Mouse (Mus musculus): ENCODE measurements around the gene Sfxn2. TPM values are rescaled to one million over a fixed set of nuclear protein-coding genes. Genes with fewer than 3 reads are reported as not detected.

The Sfxn2 gene
- polyA plus RNA-seq, 1 experiment = 6.0 TPM

DNA sequence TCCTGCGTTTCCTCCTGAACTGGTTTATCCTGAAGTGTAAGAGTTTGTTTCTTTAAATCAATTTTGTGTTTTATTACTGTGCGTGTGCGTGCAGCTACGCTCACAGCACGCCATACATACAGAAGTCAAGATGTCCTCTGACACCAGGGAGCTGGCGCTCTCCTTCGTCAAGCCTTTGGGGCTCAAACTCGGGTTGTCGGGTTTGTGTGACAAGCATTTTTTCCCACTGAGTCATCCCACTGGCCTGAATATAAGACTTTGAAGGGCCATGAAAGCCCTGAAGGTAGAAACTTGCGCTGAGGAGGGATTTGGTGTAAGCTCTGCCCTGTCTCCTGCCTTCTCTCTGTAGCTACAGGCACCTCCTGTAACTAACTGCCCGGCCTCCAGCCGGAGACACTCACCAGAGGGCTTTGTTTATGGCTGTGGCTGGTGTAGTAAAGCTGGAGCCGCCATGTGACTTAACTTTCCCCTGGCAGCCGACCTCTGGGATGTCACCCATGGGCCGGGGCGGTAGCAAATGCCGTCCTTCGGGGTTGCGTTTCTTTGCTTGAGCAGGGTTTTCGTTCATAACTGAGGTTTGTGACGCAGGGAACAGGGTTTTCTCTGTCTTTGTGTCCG lies 69.1 kb downstream of the Sfxn2 start:
- Histone ChIP-seq H3K27me3 (ENCODE audit: control insufficient read depth, insufficient read depth, low read length, poor library complexity, severe bottlenecking) (no peaks in the 10 kb centered on the region), H3K4me3 (ENCODE audit: low read depth, low read length) (no peak overlapping the region), H3K9me3 (replicated peaks; ENCODE audit: control insufficient read depth, insufficient read depth, low read length, poor library complexity, severe bottlenecking) (no peaks in the 10 kb centered on the region), H3K27ac (ENCODE audit: insufficient read depth, low read length) (no peak overlapping the region), H3K4me1 (ENCODE audit: control insufficient read depth, insufficient read depth, low read length) (peaks cover 5% of the 10 kb centered on the region), H3K9ac (ENCODE audit: low read depth, poor library complexity, severe bottlenecking) (no peak overlapping the region), H3K36me3 (ENCODE audit: control insufficient read depth, insufficient read depth, low read length, poor library complexity, severe bottlenecking) (no peaks in the 10 kb centered on the region)
- TF ChIP-seq POLR2A (IDR thresholded peaks at IDR 0.05; ENCODE audit: insufficient read depth, low read length) = no peak
- no peak for TF ChIP-seq CTCF (IDR thresholded peaks at IDR 0.05; ENCODE audit: low read depth, low read length)

DNA sequence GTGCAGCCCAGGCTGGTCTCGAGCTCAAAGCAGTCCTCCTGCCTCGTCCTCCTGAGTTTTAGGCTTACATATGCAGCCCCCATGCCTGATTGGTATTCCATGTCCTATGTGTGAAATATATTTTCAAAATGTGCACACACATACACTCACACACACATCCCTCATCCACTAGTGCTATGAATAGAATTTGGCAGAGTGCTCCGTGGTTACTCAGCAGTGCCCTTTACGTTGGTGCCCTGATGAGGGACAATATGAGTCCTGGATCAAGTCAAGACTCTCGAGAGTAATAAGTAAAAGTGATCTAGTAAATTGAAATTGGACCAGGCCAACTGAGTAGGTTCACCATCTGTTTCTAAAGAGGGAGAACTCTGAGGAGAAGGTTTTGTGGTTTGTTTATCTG lies 70.1 kb downstream of the Sfxn2 start:
- Histone ChIP-seq H3K27me3 (ENCODE audit: control insufficient read depth, insufficient read depth, low read length, poor library complexity, severe bottlenecking) (no peaks in the 10 kb centered on the region), H3K4me3 (ENCODE audit: low read depth, low read length) (no peak overlapping the region), H3K9ac (ENCODE audit: low read depth, poor library complexity, severe bottlenecking) (no peak overlapping the region), H3K36me3 (ENCODE audit: control insufficient read depth, insufficient read depth, low read length, poor library complexity, severe bottlenecking) (no peaks in the 10 kb centered on the region), H3K27ac (ENCODE audit: insufficient read depth, low read length) (no peak overlapping the region), H3K4me1 (ENCODE audit: control insufficient read depth, insufficient read depth, low read length) (peaks cover 5% of the 10 kb centered on the region), H3K9me3 (replicated peaks; ENCODE audit: control insufficient read depth, insufficient read depth, low read length, poor library complexity, severe bottlenecking) (no peaks in the 10 kb centered on the region)
- TF ChIP-seq POLR2A (IDR thresholded peaks at IDR 0.05; ENCODE audit: insufficient read depth, low read length) (no peak), EP300 (IDR thresholded peaks at IDR 0.05; ENCODE audit: insufficient read depth, low read depth, low read length) (no peak), CTCF (IDR thresholded peaks at IDR 0.05; ENCODE audit: low read depth, low read length) (no peak)

DNA sequence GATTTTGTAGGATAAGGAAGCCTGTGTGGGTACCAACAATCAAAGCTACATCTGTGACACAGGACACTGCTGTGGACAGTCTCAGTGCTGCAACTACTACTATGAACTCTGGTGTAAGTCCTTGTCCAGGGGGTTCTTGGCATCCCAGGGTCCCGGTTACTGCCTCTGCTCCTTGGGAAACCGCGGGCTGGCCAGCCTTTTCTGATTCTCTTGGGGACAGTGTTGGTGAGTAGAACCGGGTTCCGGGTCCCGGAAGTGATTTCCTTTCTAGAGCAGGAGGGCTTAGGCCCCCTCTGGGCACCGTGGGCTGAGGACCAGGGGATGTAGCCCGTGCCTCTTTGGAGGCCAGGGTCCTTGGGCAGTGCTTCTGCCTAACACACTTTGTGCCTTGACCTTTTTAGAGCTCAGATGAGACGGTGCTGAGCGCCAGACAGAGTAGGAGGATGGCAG lies 71.2 kb downstream of the Sfxn2 start:
- Histone ChIP-seq H3K27ac (ENCODE audit: insufficient read depth, low read length) (no peak overlapping the region; the same call in 1 of the 2 replicates), H3K4me1 (ENCODE audit: control insufficient read depth, insufficient read depth, low read length) (peaks cover 5% of the 10 kb centered on the region), H3K9me3 (replicated peaks; ENCODE audit: control insufficient read depth, insufficient read depth, low read length, poor library complexity, severe bottlenecking) (no peaks in the 10 kb centered on the region), H3K27me3 (ENCODE audit: control insufficient read depth, insufficient read depth, low read length, poor library complexity, severe bottlenecking) (no peaks in the 10 kb centered on the region), H3K9ac (ENCODE audit: low read depth, poor library complexity, severe bottlenecking) (no peak overlapping the region), H3K36me3 (ENCODE audit: control insufficient read depth, insufficient read depth, low read length, poor library complexity, severe bottlenecking) (no peaks in the 10 kb centered on the region), H3K4me3 (ENCODE audit: low read depth, low read length) (no peak overlapping the region)
- no peak for TF ChIP-seq CTCF (IDR thresholded peaks at IDR 0.05; ENCODE audit: low read depth, low read length)
- TF ChIP-seq EP300 (IDR thresholded peaks at IDR 0.05; ENCODE audit: insufficient read depth, low read depth, low read length) = no peak

DNA sequence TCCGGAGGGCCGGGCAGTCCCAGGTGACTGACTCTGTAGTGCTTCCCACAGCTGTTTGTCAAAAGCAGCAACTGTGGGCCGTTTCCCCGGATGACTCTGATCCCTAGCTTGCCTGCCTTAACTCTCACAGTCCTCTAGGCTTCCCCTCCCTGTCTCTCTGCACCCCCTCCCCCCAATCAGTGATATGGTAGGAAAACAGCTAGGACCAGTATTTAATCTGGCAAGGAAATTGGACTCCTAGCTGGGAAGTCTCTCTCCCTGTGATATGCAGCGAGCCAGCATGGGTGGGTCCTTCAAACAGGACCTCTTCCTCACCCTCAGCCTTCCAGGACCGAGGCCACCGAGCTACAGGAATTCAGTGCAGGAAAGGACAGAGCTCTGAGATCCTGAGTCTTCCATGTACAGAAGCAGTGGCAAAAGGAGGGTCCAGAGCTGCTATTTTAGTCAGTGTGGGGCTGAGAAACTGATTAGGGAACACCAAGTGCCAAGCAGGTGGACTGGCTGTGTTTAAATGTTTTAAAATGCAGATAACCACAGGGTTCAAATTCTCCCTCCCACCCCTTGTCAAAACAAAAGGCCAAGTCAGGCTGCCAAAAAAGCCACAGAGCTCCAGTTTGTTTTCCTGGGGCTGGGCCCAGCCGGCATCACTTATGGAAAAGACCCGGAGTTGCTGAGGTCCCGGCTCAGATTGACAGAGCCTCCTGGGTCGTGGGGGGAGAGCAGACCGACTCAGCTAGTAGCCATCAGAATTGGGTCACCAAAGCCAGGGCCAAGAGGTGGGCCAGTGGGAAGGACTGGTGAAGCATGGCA lies 71.8 kb downstream of the Sfxn2 start:
- Histone ChIP-seq H3K4me1 (ENCODE audit: control insufficient read depth, insufficient read depth, low read length) (peaks cover 5% of the 10 kb centered on the region), H3K27me3 (ENCODE audit: control insufficient read depth, insufficient read depth, low read length, poor library complexity, severe bottlenecking) (no peaks in the 10 kb centered on the region), H3K4me3 (ENCODE audit: low read depth, low read length) (no peak overlapping the region), H3K9ac (ENCODE audit: low read depth, poor library complexity, severe bottlenecking) (no peak overlapping the region), H3K9me3 (replicated peaks; ENCODE audit: control insufficient read depth, insufficient read depth, low read length, poor library complexity, severe bottlenecking) (no peaks in the 10 kb centered on the region), H3K36me3 (ENCODE audit: control insufficient read depth, insufficient read depth, low read length, poor library complexity, severe bottlenecking) (no peaks in the 10 kb centered on the region), H3K27ac (ENCODE audit: insufficient read depth, low read length) (peak overlapping the region; percentile 42; the same call in 1 of the 2 replicates)
- TF ChIP-seq POLR2A (IDR thresholded peaks at IDR 0.05; ENCODE audit: insufficient read depth, low read length) (no peak), CTCF (IDR thresholded peaks at IDR 0.05; ENCODE audit: low read depth, low read length) (no peak), EP300 (IDR thresholded peaks at IDR 0.05; ENCODE audit: insufficient read depth, low read depth, low read length) (no peak)

DNA sequence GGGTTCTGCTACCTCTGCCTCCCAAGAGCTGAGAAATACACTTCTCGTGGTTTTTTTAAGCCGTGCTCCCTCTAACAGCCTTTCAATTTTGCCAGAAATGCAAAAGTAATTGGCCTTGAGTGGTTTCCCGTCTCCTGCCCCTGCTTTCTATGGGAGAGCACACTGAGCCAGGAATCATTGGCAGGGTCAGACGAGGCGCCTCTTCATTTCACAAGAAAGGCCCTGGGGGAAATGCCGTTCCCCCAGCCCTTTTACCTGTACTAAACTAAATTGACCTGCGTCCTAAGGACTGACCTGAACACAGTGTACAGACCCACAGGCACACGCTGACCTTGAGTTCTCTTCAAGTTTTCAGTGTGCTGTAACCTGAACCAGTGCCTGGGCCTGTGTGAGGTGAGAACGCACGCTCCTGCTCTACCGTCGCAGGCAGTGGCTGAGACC lies 72.9 kb downstream of the Sfxn2 start:
- H3K27me3 ChIP-seq (ENCODE audit: control insufficient read depth, insufficient read depth, low read length, poor library complexity, severe bottlenecking) = no peaks in the 10 kb centered on the region
- H3K27ac ChIP-seq (ENCODE audit: insufficient read depth, low read length) = no peak overlapping the region
- peaks cover 5% of the 10 kb centered on the region for H3K4me1 ChIP-seq (ENCODE audit: control insufficient read depth, insufficient read depth, low read length)
- H3K9me3 ChIP-seq (replicated peaks; ENCODE audit: control insufficient read depth, insufficient read depth, low read length, poor library complexity, severe bottlenecking) = no peaks in the 10 kb centered on the region
- no peak overlapping the region for H3K4me3 ChIP-seq (ENCODE audit: low read depth, low read length)
- no peaks in the 10 kb centered on the region for H3K36me3 ChIP-seq (ENCODE audit: control insufficient read depth, insufficient read depth, low read length, poor library complexity, severe bottlenecking)
- TF ChIP-seq CTCF (IDR thresholded peaks at IDR 0.05; ENCODE audit: low read depth, low read length) = no peak
- no peak overlapping the region for H3K9ac ChIP-seq (ENCODE audit: low read depth, poor library complexity, severe bottlenecking)

DNA sequence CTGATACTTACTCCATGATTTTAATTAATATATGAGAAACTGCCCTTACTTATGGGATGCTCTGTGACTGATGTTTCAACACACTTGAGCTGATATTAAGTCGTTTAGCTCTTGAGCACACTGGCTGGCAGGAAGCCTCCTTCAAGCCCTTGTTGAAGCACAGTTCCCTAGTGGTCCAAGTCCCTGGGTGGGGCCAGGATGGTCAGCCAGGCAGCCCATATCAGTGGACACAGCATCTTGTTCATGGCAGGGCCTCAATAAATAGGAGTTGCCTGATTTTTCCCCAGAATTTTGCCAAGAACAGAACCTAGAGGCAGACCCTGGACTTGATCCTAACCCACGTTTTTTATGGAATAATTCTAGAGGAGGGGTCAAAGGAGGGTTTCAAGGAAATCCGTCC lies 74.1 kb downstream of the Sfxn2 start:
- Histone ChIP-seq H3K27ac (ENCODE audit: insufficient read depth, low read length) (no peak overlapping the region), H3K27me3 (ENCODE audit: control insufficient read depth, insufficient read depth, low read length, poor library complexity, severe bottlenecking) (no peaks in the 10 kb centered on the region), H3K9me3 (replicated peaks; ENCODE audit: control insufficient read depth, insufficient read depth, low read length, poor library complexity, severe bottlenecking) (no peaks in the 10 kb centered on the region), H3K9ac (ENCODE audit: low read depth, poor library complexity, severe bottlenecking) (no peak overlapping the region), H3K36me3 (ENCODE audit: control insufficient read depth, insufficient read depth, low read length, poor library complexity, severe bottlenecking) (no peaks in the 10 kb centered on the region), H3K4me3 (ENCODE audit: low read depth, low read length) (no peak overlapping the region), H3K4me1 (ENCODE audit: control insufficient read depth, insufficient read depth, low read length) (peaks cover 5% of the 10 kb centered on the region)
- no peak for TF ChIP-seq POLR2A (IDR thresholded peaks at IDR 0.05; ENCODE audit: insufficient read depth, low read length)
- no peak for TF ChIP-seq EP300 (IDR thresholded peaks at IDR 0.05; ENCODE audit: insufficient read depth, low read depth, low read length)
- TF ChIP-seq CTCF (IDR thresholded peaks at IDR 0.05; ENCODE audit: low read depth, low read length) = no peak

Other genes starting within 250 kb of the Sfxn2 start
- 1.4 and 2.0 TPM in 2 replicates for gene Psd, start 246.2 kb upstream of the Sfxn2 start, polyA plus RNA-seq (2011; ENCODE audit: insufficient read depth, insufficient read length, low read depth, missing spikeins)
- 1.1 TPM in 2 replicates for gene Fbxl15, start 245.2 kb upstream of the Sfxn2 start, polyA plus RNA-seq (2011; ENCODE audit: insufficient read depth, insufficient read length, low read depth, missing spikeins)
- 65.5 and 78.3 TPM in 2 replicates for gene Cuedc2, start 234.7 kb upstream of the Sfxn2 start, polyA plus RNA-seq (2011; ENCODE audit: insufficient read depth, insufficient read length, low read depth, missing spikeins)
- 47.5 and 51.2 TPM in 2 replicates for gene Mfsd13a, start 232.2 kb upstream of the Sfxn2 start, polyA plus RNA-seq (2011; ENCODE audit: insufficient read depth, insufficient read length, low read depth, missing spikeins)
- gene 2310034G01Rik, start 223.1 kb upstream of the Sfxn2 start, polyA plus RNA-seq (2011; ENCODE audit: insufficient read depth, insufficient read length, low read depth, missing spikeins) = 0.43 TPM in 1 of 2 replicates, not detected in the other
- 75.3 and 92.8 TPM in 2 replicates for gene Actr1a, start 177.6 kb upstream of the Sfxn2 start, polyA plus RNA-seq (2011; ENCODE audit: insufficient read depth, insufficient read length, low read depth, missing spikeins)
- 16.0 and 16.7 TPM in 2 replicates for gene Sufu, start 176.5 kb upstream of the Sfxn2 start, polyA plus RNA-seq (2011; ENCODE audit: insufficient read depth, insufficient read length, low read depth, missing spikeins)
- 14.2 and 16.3 TPM in 2 replicates for gene Trim8, start 71.7 kb upstream of the Sfxn2 start, polyA plus RNA-seq (2011; ENCODE audit: insufficient read depth, insufficient read length, low read depth, missing spikeins)
- 91.4 and 95.8 TPM in 2 replicates for gene Arl3, start 167 bp upstream of the Sfxn2 start, polyA plus RNA-seq (2011; ENCODE audit: insufficient read depth, insufficient read length, low read depth, missing spikeins)
- 24.5 and 25.5 TPM in 2 replicates for gene Wbp1l, start 25.7 kb downstream of the Sfxn2 start, polyA plus RNA-seq (2011; ENCODE audit: insufficient read depth, insufficient read length, low read depth, missing spikeins)
- gene Cyp17a1, start 99.8 kb downstream of the Sfxn2 start, polyA plus RNA-seq (2011; ENCODE audit: insufficient read depth, insufficient read length, low read depth, missing spikeins) = not detected in 2 replicates
- 2.5 and 3.6 TPM in 2 replicates for gene Borcs7, start 116.5 kb downstream of the Sfxn2 start, polyA plus RNA-seq (2011; ENCODE audit: insufficient read depth, insufficient read length, low read depth, missing spikeins)
- 2.6 and 2.9 TPM in 2 replicates for gene As3mt, start 134.1 kb downstream of the Sfxn2 start, polyA plus RNA-seq (2011; ENCODE audit: insufficient read depth, insufficient read length, low read depth, missing spikeins)
- 12.1 and 14.8 TPM in 2 replicates for gene Cnnm2, start 188.2 kb downstream of the Sfxn2 start, polyA plus RNA-seq (2011; ENCODE audit: insufficient read depth, insufficient read length, low read depth, missing spikeins)

All from ES-Bruce4 (cell line).